Mouse (Mus musculus) liver, embryonic 16.5 days (tissue): ENCODE results near the gene Psmb10. TPM values are rescaled to one million over a fixed set of nuclear protein-coding genes. Genes with fewer than 3 reads are reported as not detected.
"Not testable (repeated sequence)": the region's sequence is repeated elsewhere in the genome, so short reads cannot be mapped to it uniquely, and the experiment has no call there.

Experiments
- ATAC-seq: fragments of 200-750 bp; cut with Nextera tagmentation; 2 replicates; pipeline ENCODE4 v1.8.0; 2017; ENCODE audit warnings: low read depth, mild to moderate bottlenecking, moderate number of reproducible peaks, moderate library complexity
- H3K27ac ChIP-seq: fragments of 300-500 bp; sonication (generic); 2 replicates; pipeline ENCODE4 v1.5.1; 2014; ENCODE audit warnings: mild to moderate bottlenecking, low read length
- H3K27me3 ChIP-seq: fragments of 300-500 bp; sonication (generic); 2 replicates; pipeline ENCODE4 v1.6.1; 2014; ENCODE audit warnings: low read depth, low read length, mixed read lengths; ENCODE audit not compliant: control insufficient read depth, insufficient read depth
- H3K36me3 ChIP-seq: fragments of 300-500 bp; sonication (generic); 2 replicates; pipeline ENCODE4 v1.6.1; 2014; ENCODE audit warnings: mild to moderate bottlenecking; ENCODE audit not compliant: control insufficient read depth, insufficient read depth
- H3K4me1 ChIP-seq: fragments of 300-500 bp; sonication (generic); 2 replicates; pipeline ENCODE4 v1.6.1; 2014; ENCODE audit warnings: low read depth, low read length, mixed read lengths; ENCODE audit not compliant: control insufficient read depth
- H3K4me2 ChIP-seq: fragments of 300-500 bp; sonication (generic); 2 replicates; pipeline ENCODE4 v1.6.1; 2014; ENCODE audit warnings: low read depth, low read length, mixed read lengths
- H3K4me3 ChIP-seq: fragments of 300-500 bp; sonication (generic); 2 replicates; pipeline ENCODE4 v1.5.1; 2014; ENCODE audit warnings: low read depth, mild to moderate bottlenecking, low read length
- H3K9ac ChIP-seq: fragments of 300-500 bp; sonication (generic); 2 replicates; pipeline ENCODE4 v1.6.1; 2014; ENCODE audit warnings: low read depth, low read length
- H3K9me3 ChIP-seq: fragments of 300-500 bp; sonication (generic); replicated peaks from 2 replicates; pipeline ENCODE4 v1.6.1; 2016; ENCODE audit warnings: low read length; ENCODE audit not compliant: control insufficient read depth
- WGBS: fragments of 180-500 bp; shearing (Covaris S2); extraction: QIAGEN DNeasy Blood & Tissue Kit; methylation state at CpG from one replicate; pipeline ENCODE4 v1.1.7; 2014; ENCODE audit not compliant: insufficient replicate concordance; 5-methylcytosine and 5-hydroxymethylcytosine counted together
- polyA plus RNA-seq: library from polyadenylated mRNA; unstranded; fragments of >200 nt; fragmentation: Nextera tagmentation; extraction: Ambion mirVana; gene quantifications from 2 replicates; pipeline ENCODE4 v1.2.1, GENCODE M21; 2015

The Psmb10 gene
- 34.8 and 40.6 TPM in 2 replicates for polyA plus RNA-seq

DNA sequence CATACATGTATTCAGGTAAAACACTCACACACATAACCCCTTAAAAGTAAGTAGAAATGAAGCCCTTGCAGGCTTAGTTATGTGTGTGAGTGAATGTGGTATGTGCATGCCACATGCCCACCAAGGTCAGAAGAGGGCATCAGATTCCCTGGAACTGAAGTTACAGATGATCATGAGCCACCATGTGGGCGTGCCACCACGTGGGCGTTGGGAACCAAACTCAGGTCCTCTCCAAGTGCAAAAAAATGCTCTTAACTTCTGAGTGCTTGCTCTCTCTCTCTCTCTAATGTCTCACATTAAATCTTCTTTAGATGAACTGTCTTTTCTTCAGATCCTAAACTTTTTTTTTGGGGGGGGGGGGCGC lies at the start of gene Psmb10:
TSS of gene Psmb10 (minus strand) at position 139 of the 364 bp plus-strand sequence.
- H3K27me3 ChIP-seq, result no peaks in the 10 kb centered on the region
- peak within 1 kb of the TSS; percentile 77 for H3K4me3 ChIP-seq
- no peaks in the 10 kb centered on the region for H3K36me3 ChIP-seq
- no peak for ATAC-seq
- H3K4me2 ChIP-seq, result peak within 1 kb of the TSS; percentile 95
- no peaks in the 10 kb centered on the region for H3K9me3 ChIP-seq
- peak within 1 kb of the TSS; percentile 81 for H3K27ac ChIP-seq
- peaks cover 30% of the 10 kb centered on the region for H3K4me1 ChIP-seq
- H3K9ac ChIP-seq, result peak within 1 kb of the TSS; percentile 83
- 7% methylated on average over 4 of the region's 4 CpGs for WGBS

DNA sequence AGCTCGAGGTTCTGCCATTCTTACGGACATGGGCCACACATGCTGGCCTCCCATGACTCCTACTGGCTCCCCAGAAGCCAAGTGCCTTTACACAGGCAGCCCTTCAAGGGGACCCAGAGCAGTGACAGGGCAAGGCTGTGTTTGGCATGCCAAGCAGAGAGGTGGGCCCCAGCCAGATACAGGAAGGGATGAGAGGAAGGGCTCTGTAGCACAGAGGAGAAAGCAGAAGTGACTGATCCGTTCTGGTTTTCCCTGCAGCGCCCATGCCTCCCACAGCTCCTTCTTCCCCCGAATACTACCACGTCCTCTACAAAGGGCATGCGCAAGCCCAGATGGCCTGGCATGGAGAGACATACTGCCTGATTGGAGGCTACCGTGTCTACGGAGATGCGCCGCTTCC lies 45.2 kb upstream of the Psmb10 start:
- WGBS, result 42% methylated on average over 8 of the region's 11 CpGs
- H3K36me3 ChIP-seq, H3K27me3 ChIP-seq, ATAC-seq, H3K9me3 ChIP-seq, H3K4me2 ChIP-seq, H3K4me3 ChIP-seq, H3K27ac ChIP-seq, H3K9ac ChIP-seq, H3K4me1 ChIP-seq: not testable (repeated sequence)

DNA sequence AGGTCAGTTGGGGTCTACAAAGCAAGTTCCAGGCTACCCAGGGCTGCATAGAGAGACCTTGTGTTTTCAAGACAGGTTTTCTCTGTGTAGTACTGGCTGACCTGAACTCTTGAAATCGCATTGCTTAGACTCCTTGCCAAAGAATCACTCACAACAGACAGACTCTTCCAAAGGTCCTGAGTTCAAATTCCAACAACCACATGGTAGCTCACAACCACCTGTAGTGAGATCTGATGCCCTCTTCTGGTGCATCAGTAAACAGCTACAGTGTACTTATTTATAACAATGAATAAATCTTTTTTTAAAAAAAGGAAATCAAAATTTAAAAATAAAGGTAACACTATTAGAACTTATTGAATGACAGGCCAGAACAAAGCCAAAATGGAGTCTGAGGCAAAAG lies 42.9 kb upstream of the Psmb10 start:
- no peaks in the 10 kb centered on the region for H3K4me1 ChIP-seq
- no peaks in the 10 kb centered on the region for H3K9me3 ChIP-seq
- no peak overlapping the region for H3K27ac ChIP-seq
- no peaks in the 10 kb centered on the region for H3K27me3 ChIP-seq
- H3K9ac ChIP-seq, result no peak overlapping the region
- no peak overlapping the region for H3K4me3 ChIP-seq
- 73% methylated on average over 1 of the region's 1 CpGs for WGBS
- ATAC-seq, result no peak
- no peak overlapping the region for H3K4me2 ChIP-seq
- H3K36me3 ChIP-seq, result no peaks in the 10 kb centered on the region

DNA sequence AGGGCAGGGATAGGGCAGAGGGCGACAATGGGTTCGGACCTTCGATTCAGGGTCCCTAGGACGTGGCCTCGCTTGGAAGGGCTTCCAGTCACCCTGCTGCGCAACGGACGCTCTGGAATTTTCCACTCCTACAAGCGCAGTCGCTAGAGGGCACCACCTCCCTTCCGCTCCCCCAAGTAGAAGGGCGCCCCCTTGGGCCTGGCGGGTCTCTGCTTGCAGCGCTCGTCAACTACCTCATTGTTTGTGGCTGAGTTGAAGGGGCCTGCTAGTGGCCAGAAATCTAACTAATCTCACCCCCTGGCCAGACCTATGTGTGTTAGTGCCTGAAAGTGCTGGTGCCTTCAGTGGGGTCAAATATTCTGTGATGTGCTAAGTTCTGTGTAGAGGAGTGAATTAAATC lies 41.1 kb upstream of the Psmb10 start, which contains the start of gene Dpep3:
TSS of gene Dpep3 (minus strand) at position 105 of the 400 bp plus-strand sequence.
- Histone ChIP-seq H3K4me3 (no peak within 1 kb of the TSS), H3K9me3 (no peaks in the 10 kb centered on the region), H3K9ac (no peak within 1 kb of the TSS), H3K36me3 (no peaks in the 10 kb centered on the region), H3K4me1 (no peaks in the 10 kb centered on the region), H3K27ac (no peak within 1 kb of the TSS), H3K27me3 (no peaks in the 10 kb centered on the region), H3K4me2 (no peak within 1 kb of the TSS)
- WGBS, result 89% methylated on average over 15 of the region's 15 CpGs
- no peak for ATAC-seq

DNA sequence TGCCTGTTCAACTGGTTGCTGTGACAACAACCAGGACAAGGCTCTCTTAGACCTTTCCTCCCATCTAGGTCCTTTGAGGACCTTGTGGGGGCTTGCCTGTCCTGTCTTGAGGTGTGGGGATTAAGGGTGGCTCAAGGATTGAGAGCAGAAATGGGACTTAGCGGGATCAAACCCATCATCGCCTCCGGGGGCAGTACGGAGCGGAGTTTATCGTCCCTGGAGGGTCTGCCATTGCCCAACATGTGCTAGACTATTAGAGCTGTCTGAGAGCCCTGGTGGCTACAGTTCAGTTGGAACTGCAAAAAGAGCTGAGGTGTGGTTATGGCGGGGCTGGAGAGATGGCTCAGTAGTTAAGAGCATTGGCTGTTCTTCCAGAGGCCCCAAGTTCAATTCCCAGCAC lies 37.1 kb upstream of the Psmb10 start:
- Histone ChIP-seq H3K9me3 (no peaks in the 10 kb centered on the region), H3K36me3 (no peaks in the 10 kb centered on the region), H3K4me1 (no peaks in the 10 kb centered on the region), H3K4me2 (no peak overlapping the region), H3K9ac (no peak overlapping the region), H3K27ac (no peak overlapping the region), H3K4me3 (no peak overlapping the region), H3K27me3 (no peaks in the 10 kb centered on the region)
- ATAC-seq, result no peak
- 68% methylated on average over 7 of the region's 7 CpGs for WGBS

DNA sequence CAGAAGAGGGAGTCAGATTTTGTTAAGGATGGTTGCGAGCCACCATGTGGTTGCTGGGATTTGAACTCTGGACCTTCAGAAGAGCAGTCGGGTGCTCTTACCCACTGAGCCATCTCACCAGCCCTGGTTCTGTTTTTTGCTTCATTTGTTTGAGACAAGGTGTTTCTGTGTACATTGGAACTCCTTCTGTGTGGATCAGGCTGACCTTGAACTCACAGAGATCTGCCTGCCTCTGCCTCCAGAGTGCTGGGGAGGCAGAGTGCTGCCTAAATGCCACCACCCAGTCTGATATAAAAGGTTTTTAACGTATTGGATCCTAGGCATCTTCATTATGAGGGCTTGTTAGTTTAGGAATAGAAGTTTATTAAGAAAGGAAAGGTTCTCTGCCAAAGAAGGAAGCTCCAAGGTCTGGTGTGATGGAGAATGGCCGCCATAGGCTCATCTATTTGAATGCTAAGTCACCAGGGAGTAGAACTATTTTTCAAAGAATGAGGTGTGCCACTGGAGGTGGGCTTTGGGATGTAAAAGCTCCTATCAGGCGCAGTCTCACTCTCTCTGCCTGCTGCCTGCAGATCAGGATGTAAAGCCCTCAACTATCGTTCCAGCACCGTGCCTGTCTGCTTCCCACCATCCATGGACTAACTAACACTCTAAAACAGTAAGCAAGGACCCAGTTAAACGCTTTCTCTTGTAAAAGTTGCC lies 32.9 kb upstream of the Psmb10 start:
- Histone ChIP-seq H3K27ac (no peak overlapping the region), H3K4me2 (no peak overlapping the region), H3K9ac (no peak overlapping the region), H3K4me1 (peaks cover 14% of the 10 kb centered on the region), H3K4me3 (no peak overlapping the region), H3K27me3 (no peaks in the 10 kb centered on the region), H3K9me3 (no peaks in the 10 kb centered on the region), H3K36me3 (no peaks in the 10 kb centered on the region)
- no peak for ATAC-seq
- WGBS, result 69% methylated on average over 8 of the region's 8 CpGs

DNA sequence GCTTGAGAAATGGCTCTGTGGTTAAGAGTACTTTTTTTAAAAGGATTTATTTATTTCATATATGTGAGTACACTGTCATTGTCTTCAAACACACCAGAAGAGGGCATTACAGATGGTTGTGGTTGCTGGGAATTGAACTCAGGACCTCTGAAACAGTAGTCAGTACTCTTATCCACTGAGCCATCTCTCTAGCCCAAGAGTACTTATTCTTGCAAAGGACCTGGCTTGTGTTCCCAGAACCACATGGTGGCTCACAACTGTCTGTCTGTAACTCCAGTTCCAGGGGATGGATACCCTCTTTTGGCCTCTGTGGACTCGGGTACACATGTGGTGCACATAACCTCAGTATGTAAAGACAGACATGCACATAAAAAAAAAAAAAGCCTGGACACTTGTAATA lies 31.1 kb upstream of the Psmb10 start:
- no peak for ATAC-seq
- 56% methylated on average over 1 of the region's 1 CpGs for WGBS
- H3K9me3 ChIP-seq, result no peaks in the 10 kb centered on the region
- H3K36me3 ChIP-seq, result no peaks in the 10 kb centered on the region
- H3K4me3 ChIP-seq, result no peak overlapping the region
- H3K4me1 ChIP-seq, result peaks cover 30% of the 10 kb centered on the region
- no peak overlapping the region for H3K9ac ChIP-seq
- H3K27me3 ChIP-seq, result no peaks in the 10 kb centered on the region
- H3K4me2 ChIP-seq, result no peak overlapping the region
- no peak overlapping the region for H3K27ac ChIP-seq

DNA sequence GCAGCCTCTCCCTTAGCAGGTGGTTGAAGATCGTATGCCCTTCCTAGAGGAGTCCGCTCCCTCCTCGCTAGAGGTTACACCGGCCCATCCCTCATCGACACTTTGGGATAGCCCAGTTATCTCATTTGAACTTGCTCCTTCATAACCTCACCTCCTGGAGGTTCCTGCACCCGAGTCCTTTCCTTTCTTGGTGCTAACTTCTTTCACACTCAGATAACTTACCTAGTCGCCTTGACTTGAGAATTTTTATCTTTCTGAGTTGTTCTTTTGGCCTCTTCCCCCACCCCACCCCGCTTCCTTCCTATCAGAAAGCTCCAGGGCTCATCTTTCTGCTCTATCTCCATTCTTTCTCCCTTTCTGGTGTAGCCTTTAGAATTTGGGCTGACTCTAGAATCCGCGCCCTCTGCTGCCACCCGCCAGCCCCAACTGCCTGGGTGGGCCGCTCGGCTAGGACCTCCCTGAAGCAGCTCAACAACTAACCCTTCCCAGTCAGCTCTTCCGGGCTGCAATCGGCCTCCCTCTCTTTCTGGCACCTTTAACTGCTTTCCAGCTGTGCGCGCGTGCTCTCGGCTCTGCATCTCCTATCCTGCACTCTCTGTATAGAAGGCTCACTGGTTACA lies 28.6 kb upstream of the Psmb10 start:
- H3K9ac ChIP-seq, result peak overlapping the region; percentile 84
- H3K4me1 ChIP-seq, result peaks cover 45% of the 10 kb centered on the region
- WGBS, result 7% methylated on average over 19 of the region's 19 CpGs

DNA sequence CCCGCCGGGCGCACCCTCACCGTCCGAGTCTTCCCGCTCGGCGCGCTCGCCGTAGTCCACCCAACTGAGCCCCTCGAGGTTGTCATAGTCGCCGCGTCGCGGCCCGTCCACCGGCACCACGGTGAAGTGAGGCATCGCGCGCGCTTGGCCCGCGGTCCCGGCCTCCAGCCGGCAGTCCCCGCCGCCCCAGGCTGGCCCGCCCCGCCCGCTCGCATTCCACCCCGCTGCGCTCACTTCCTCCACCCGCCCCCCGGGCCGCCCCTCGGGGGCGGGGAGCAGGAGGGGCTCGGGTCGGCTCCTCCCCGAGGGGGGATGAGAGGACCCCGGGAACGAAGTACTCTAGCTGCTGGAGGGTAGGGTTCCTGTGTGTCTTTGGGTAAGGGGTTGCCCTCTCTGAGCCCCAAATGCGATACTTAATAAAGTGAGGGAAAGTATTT lies 27.7 kb upstream of the Psmb10 start, which contains the start of gene Slc12a4:
TSS of gene Slc12a4 (minus strand) at position 193 of the 437 bp plus-strand sequence.
- Histone ChIP-seq H3K9me3 (no peaks in the 10 kb centered on the region), H3K36me3 (no peaks in the 10 kb centered on the region), H3K4me1 (peaks cover 54% of the 10 kb centered on the region), H3K4me3 (peak within 1 kb of the TSS; percentile 84), H3K27me3 (no peaks in the 10 kb centered on the region), H3K9ac (peak within 1 kb of the TSS; percentile 84), H3K4me2 (peak within 1 kb of the TSS; percentile 96), H3K27ac (peak within 1 kb of the TSS; percentile 89)
- peak; percentile 81 for ATAC-seq
- WGBS, result under 1% methylated on average over 47 of the region's 47 CpGs

More for the DNA sequence above, 28.6 kb upstream of the Psmb10 start:
- Histone ChIP-seq H3K36me3 (no peaks in the 10 kb centered on the region), H3K27me3 (no peaks in the 10 kb centered on the region), H3K27ac (peak overlapping the region; percentile 89), H3K9me3 (no peaks in the 10 kb centered on the region), H3K4me3 (peak overlapping the region; percentile 84), H3K4me2 (peak overlapping the region; percentile 96)
- ATAC-seq, result peak; percentile 69
